Mouse (Mus musculus) myocyte (in vitro differentiated cells): ENCODE measurements at regions not wholly inside any gene's neighbourhood (a gene's known extent, or its start where the extent isn't known, plus 50 kb on each side); places are given as distances from the start of the nearest gene placed in this dataset.

Source experiments
- H3K27me3 ChIP-seq: one replicate; pipeline ENCODE4 v1.6.1; 2011; ENCODE audit not compliant: control insufficient read depth, insufficient read depth, insufficient read length
- H3K36me3 ChIP-seq: one replicate; pipeline ENCODE4 v1.6.1; 2011; ENCODE audit not compliant: control insufficient read depth, insufficient read depth
- H3K4me2 ChIP-seq: one replicate; pipeline ENCODE4 v1.6.1; 2011; ENCODE audit warnings: low read depth, control low read depth
- H3K4me3 ChIP-seq: one replicate; pipeline ENCODE4 v1.5.1; 2011; ENCODE audit warnings: mild to moderate bottlenecking, control low read depth, moderate library complexity
- H3K79me2 ChIP-seq: one replicate; pipeline ENCODE4 v1.6.1; 2011; ENCODE audit not compliant: control insufficient read depth, insufficient read depth
- H3ac ChIP-seq: one replicate; pipeline ENCODE4 v1.6.1; 2011; ENCODE audit not compliant: control insufficient read depth, insufficient read length
- CEBPB ChIP-seq: IDR thresholded peaks from 2 replicates; pipeline ENCODE4 v1.6.1; 2011; ENCODE audit warnings: mild to moderate bottlenecking, moderate library complexity; ENCODE audit not compliant: poor library complexity, insufficient read depth, severe bottlenecking
- E2F4 ChIP-seq: IDR thresholded peaks from one replicate; pipeline ENCODE4 v1.6.1; 2011; ENCODE audit warnings: mild to moderate bottlenecking, control low read depth, moderate library complexity; ENCODE audit not compliant: insufficient read depth
- MAX ChIP-seq: IDR thresholded peaks from one replicate; pipeline ENCODE4 v1.6.1; 2011; ENCODE audit warnings: low read depth, mild to moderate bottlenecking, control low read depth
- MYOD1 ChIP-seq, 3 experiments: IDR thresholded peaks; one replicate each; pipeline ENCODE4 v1.6.1; 2011; ENCODE audit warnings: control low read depth in 2 of 3, low read depth in 2 of 3, mild to moderate bottlenecking in 2 of 3, moderate library complexity in 1 of 3; ENCODE audit not compliant: insufficient read length in 2 of 3, control insufficient read depth in 1 of 3
- MYOG ChIP-seq, 3 experiments: IDR thresholded peaks; one replicate each; pipeline ENCODE4 v1.6.1; 2011; ENCODE audit warnings: control low read depth in 2 of 3, low read depth in 2 of 3, mild to moderate bottlenecking in 2 of 3; ENCODE audit not compliant: insufficient read length in 2 of 3, control insufficient read depth in 1 of 3, insufficient read depth in 1 of 3
- POLR2A ChIP-seq: IDR thresholded peaks from one replicate; pipeline ENCODE4 v1.6.1; 2011; ENCODE audit warnings: low read depth, mild to moderate bottlenecking, control low read depth, moderate library complexity; ENCODE audit not compliant: insufficient read length
- POLR2AphosphoS2 ChIP-seq: IDR thresholded peaks from one replicate; pipeline ENCODE4 v1.6.1; 2011; ENCODE audit warnings: low read depth, control low read depth; ENCODE audit not compliant: insufficient read length
- REST ChIP-seq: IDR thresholded peaks from one replicate; pipeline ENCODE4 v1.6.1; 2011; ENCODE audit warnings: mild to moderate bottlenecking, control low read depth, moderate library complexity; ENCODE audit not compliant: insufficient read depth, insufficient read length
- SRF ChIP-seq: IDR thresholded peaks from one replicate; pipeline ENCODE4 v1.6.1; 2011; ENCODE audit warnings: low read depth; ENCODE audit not compliant: control insufficient read depth, insufficient read length
- TCF12 ChIP-seq: IDR thresholded peaks from one replicate; pipeline ENCODE4 v1.6.1; 2011; ENCODE audit warnings: mild to moderate bottlenecking, control low read depth; ENCODE audit not compliant: poor library complexity, insufficient read depth, severe bottlenecking
- TCF3 ChIP-seq: IDR thresholded peaks from one replicate; pipeline ENCODE4 v1.6.1; 2011; ENCODE audit warnings: low read depth, control low read depth; ENCODE audit not compliant: insufficient read length
- USF1 ChIP-seq: IDR thresholded peaks from one replicate; pipeline ENCODE4 v1.6.1; 2011; ENCODE audit warnings: low read depth, mild to moderate bottlenecking, control low read depth, moderate library complexity

GRCm38 (mm10) chr3:152028695-152029094 is 137.3 kb downstream of the Gipc2 start:
- Histone ChIP-seq H3K4me2 (no peak overlapping the region), H3K27me3 (no peaks in the 10 kb centered on the region), H3K4me3 (no peak overlapping the region), H3K79me2 (no peaks in the 10 kb centered on the region), H3ac (no peak overlapping the region), H3K36me3 (no peaks in the 10 kb centered on the region)
- no peak for TF ChIP-seq POLR2A
- TF ChIP-seq SRF = no peak
- TF ChIP-seq MYOD1 (IDR thresholded peaks at IDR 0.05; ENCODE audit: control insufficient read depth in 1 of 3, insufficient read length in 2 of 3, low read depth in 2 of 3) = no peak
- no peak for TF ChIP-seq REST
- TF ChIP-seq MAX = no peak
- no peak for TF ChIP-seq TCF3
- TF ChIP-seq MYOG (IDR thresholded peaks at IDR 0.05; ENCODE audit: control insufficient read depth in 1 of 3, insufficient read depth in 1 of 3, insufficient read length in 2 of 3, low read depth in 2 of 3) = no peak
- no peak for TF ChIP-seq USF1
- no peak for TF ChIP-seq E2F4
- TF ChIP-seq CEBPB = no peak
- TF ChIP-seq TCF12 = no peak

DNA sequence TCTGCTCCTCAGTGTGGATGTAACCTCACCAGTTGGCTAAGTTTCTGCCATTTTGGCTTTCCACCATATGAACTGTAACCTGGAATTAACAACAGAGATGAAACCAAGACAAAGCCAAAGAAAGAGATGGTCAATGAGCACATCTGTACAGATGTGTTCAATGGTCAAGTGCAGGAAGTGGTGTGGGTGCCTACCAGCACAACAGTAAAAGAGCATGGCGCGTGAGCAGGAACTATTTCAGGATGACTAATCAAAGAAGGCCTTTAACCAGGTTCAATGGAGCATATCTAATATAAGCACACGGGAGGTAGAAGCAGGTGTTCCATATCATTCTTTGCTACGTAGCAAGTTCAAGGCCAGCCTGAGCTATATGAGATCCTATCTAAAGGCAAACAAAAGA is 140.0 kb downstream of the Gipc2 start:
- Histone ChIP-seq H3K79me2 (no peaks in the 10 kb centered on the region), H3K27me3 (no peaks in the 10 kb centered on the region), H3ac (no peak overlapping the region), H3K4me2 (no peak overlapping the region), H3K36me3 (no peaks in the 10 kb centered on the region), H3K4me3 (no peak overlapping the region)
- no peak for TF ChIP-seq MAX
- no peak for TF ChIP-seq POLR2AphosphoS2
- no peak for TF ChIP-seq MYOD1 (IDR thresholded peaks at IDR 0.05; ENCODE audit: control insufficient read depth in 1 of 3, insufficient read length in 2 of 3, low read depth in 2 of 3)
- TF ChIP-seq TCF3 = no peak
- TF ChIP-seq USF1 = no peak
- TF ChIP-seq CEBPB = no peak
- TF ChIP-seq E2F4 = no peak
- no peak for TF ChIP-seq REST
- no peak for TF ChIP-seq POLR2A
- TF ChIP-seq TCF12 = no peak
- TF ChIP-seq MYOG (IDR thresholded peaks at IDR 0.05; ENCODE audit: control insufficient read depth in 1 of 3, insufficient read depth in 1 of 3, insufficient read length in 2 of 3, low read depth in 2 of 3) = no peak
- no peak for TF ChIP-seq SRF

DNA sequence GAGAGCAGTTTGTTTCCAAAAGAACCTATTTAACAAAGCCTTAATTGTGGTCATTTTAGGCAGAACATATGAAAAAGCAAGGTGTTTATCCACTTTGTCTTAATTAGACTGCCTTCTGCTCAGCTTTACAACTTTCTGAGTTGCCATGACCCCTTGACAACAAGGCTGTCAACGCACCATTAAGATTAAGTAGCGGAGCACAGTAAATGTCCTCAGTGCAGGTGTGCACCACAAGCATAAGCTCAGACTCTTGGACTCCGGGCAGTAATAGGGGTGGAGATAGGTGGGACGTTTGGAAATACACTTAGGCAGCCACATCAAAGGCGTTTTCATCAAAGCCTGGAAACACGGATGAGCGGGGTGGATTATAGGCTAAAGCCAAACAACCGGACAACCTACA is 140.9 kb downstream of the Gipc2 start:
- no peak for TF ChIP-seq SRF
- no peak for TF ChIP-seq TCF3
- no peak for TF ChIP-seq MYOD1 (IDR thresholded peaks at IDR 0.05; ENCODE audit: control insufficient read depth in 1 of 3, insufficient read length in 2 of 3, low read depth in 2 of 3)
- TF ChIP-seq CEBPB = no peak
- no peak for TF ChIP-seq POLR2AphosphoS2
- no peak for TF ChIP-seq MYOG (IDR thresholded peaks at IDR 0.05; ENCODE audit: control insufficient read depth in 1 of 3, insufficient read depth in 1 of 3, insufficient read length in 2 of 3, low read depth in 2 of 3)
- TF ChIP-seq REST = no peak
- TF ChIP-seq USF1 = no peak
- no peak for TF ChIP-seq POLR2A
- TF ChIP-seq MAX = no peak
- no peak for TF ChIP-seq TCF12
- no peak for TF ChIP-seq E2F4
- H3K79me2 ChIP-seq = no peaks in the 10 kb centered on the region
- no peak overlapping the region for H3K4me3 ChIP-seq
- no peaks in the 10 kb centered on the region for H3K27me3 ChIP-seq
- no peak overlapping the region for H3ac ChIP-seq
- H3K4me2 ChIP-seq = no peak overlapping the region
- no peaks in the 10 kb centered on the region for H3K36me3 ChIP-seq

DNA sequence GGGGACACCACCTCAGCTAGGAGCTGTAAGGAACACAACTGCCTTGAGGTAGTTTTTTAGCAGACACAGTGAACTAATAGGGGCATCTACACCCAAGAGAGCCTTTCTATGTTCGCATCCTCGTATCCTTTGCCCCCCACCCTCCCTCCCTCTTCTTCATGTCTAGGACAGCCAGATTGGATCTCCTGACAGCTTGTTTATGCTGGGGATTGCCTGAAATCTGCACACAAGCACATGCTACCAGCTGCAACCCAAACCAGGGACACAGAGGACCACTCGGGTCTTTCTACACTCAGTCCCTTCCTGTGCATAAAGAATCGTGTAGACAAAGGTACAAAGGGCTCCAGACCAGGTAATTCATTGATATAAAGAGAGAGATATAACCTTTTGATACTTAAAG is 159.3 kb downstream of the Gipc2 start:
- H3ac ChIP-seq = no peak overlapping the region
- H3K4me3 ChIP-seq = no peak overlapping the region
- no peaks in the 10 kb centered on the region for H3K36me3 ChIP-seq
- H3K4me2 ChIP-seq = no peak overlapping the region
- H3K79me2 ChIP-seq = no peaks in the 10 kb centered on the region
- no peaks in the 10 kb centered on the region for H3K27me3 ChIP-seq
- TF ChIP-seq POLR2A = no peak

- Histone ChIP-seq H3K36me3 (no peaks in the 10 kb centered on the region), H3K79me2 (no peaks in the 10 kb centered on the region), H3K4me2 (no peak overlapping the region), H3ac (no peak overlapping the region), H3K27me3 (no peaks in the 10 kb centered on the region), H3K4me3 (no peak overlapping the region)
- TF ChIP-seq E2F4 (no peak), USF1 (no peak), MAX (no peak), POLR2A (no peak), REST (no peak), TCF12 (no peak), SRF (no peak), MYOG (IDR thresholded peaks at IDR 0.05; ENCODE audit: control insufficient read depth in 1 of 3, insufficient read depth in 1 of 3, insufficient read length in 2 of 3, low read depth in 2 of 3) (no peak), CEBPB (no peak), MYOD1 (IDR thresholded peaks at IDR 0.05; ENCODE audit: control insufficient read depth in 1 of 3, insufficient read length in 2 of 3, low read depth in 2 of 3) (no peak)
Observed at GRCm38 (mm10) chr3:152005366-152006025, 160.5 kb downstream of the Gipc2 start.
